Mouse (Mus musculus) E14TG2a.4 (cell line): ENCODE results near the gene Kif1b.

Source experiments
- CTCF ChIP-seq: conservative IDR thresholded peaks from 2 replicates; pipeline ENCODE4 v1.5.1; 2014; ENCODE audit warnings: low read length
- NANOG ChIP-seq: IDR thresholded peaks from 2 replicates; pipeline ENCODE4 v1.6.1; 2014; ENCODE audit warnings: borderline replicate concordance, low read length, mixed read lengths
- POU5F1 ChIP-seq: IDR thresholded peaks from 2 replicates; pipeline ENCODE4 v1.6.1; 2014; ENCODE audit warnings: low read length, borderline replicate concordance

DNA sequence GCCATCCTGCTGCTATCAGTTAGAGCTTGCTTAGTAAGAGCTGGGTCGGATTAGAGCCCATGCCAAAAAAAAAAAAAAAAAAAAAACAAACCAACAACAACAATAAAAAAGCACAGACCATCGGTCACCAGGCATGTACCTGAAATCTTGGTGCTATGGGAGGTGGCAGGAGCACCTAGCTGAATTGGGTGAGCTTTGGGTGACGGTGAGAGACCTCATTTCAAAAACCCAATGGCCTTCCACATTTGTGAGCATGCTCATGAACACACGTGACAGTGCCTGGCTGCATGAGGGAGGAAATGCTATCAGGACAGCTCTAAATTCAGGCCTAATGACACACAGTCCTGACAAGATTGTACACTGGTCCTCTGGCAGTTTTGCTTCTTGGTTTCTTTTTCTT lies 159.4 kb downstream of the Kif1b start:
- TF ChIP-seq CTCF = no peak
- TF ChIP-seq POU5F1 = no peak
- TF ChIP-seq NANOG = no peak
